Mouse (Mus musculus) midbrain, embryonic 10.5 days (tissue): ENCODE results near the gene Spaca3. TPM values are rescaled to one million over a fixed set of nuclear protein-coding genes. Genes with fewer than 3 reads are reported as not detected.

Experiments used
- DNase-seq: peaks from one replicate; pipeline ENCODE4 v3.0.0-alpha.2; 2017; ENCODE audit warnings: low spot score
- H3K27ac ChIP-seq: fragments of 300-500 bp; sonication (generic); replicated peaks from 2 replicates; pipeline ENCODE4 v1.5.1; 2016; ENCODE audit warnings: mild to moderate bottlenecking
- H3K27me3 ChIP-seq: fragments of 300-500 bp; sonication (generic); 2 replicates; pipeline ENCODE4 v1.6.1; 2016; ENCODE audit warnings: low read depth, mild to moderate bottlenecking; ENCODE audit not compliant: poor library complexity, severe bottlenecking
- H3K36me3 ChIP-seq: fragments of 300-500 bp; sonication (generic); 2 replicates; pipeline ENCODE4 v1.6.1; 2016; ENCODE audit warnings: mild to moderate bottlenecking, moderate library complexity
- H3K4me1 ChIP-seq: fragments of 300-500 bp; sonication (generic); 2 replicates; pipeline ENCODE4 v1.6.1; 2016
- H3K4me3 ChIP-seq: fragments of 300-500 bp; sonication (generic); 2 replicates; pipeline ENCODE4 v1.5.1; 2016; ENCODE audit warnings: mild to moderate bottlenecking, moderate library complexity
- H3K9me3 ChIP-seq: fragments of 300-500 bp; sonication (generic); replicated peaks from 2 replicates; pipeline ENCODE4 v1.6.1; 2016; ENCODE audit warnings: mild to moderate bottlenecking
- WGBS: fragments of 180-500 bp; shearing (Covaris S2); methylation state at CpG from one replicate; pipeline ENCODE4 v1.1.7; 2016; 5-methylcytosine and 5-hydroxymethylcytosine counted together
- polyA plus RNA-seq: library from polyadenylated mRNA; unstranded; fragments of >200 nt; fragmentation: Nextera tagmentation; extraction: Ambion mirVana; gene quantifications from 2 replicates; pipeline ENCODE4 v1.2.1, GENCODE M21; 2016

Spaca3 gene
- polyA plus RNA-seq, 1 experiment from 2014 or later = not detected

DNA sequence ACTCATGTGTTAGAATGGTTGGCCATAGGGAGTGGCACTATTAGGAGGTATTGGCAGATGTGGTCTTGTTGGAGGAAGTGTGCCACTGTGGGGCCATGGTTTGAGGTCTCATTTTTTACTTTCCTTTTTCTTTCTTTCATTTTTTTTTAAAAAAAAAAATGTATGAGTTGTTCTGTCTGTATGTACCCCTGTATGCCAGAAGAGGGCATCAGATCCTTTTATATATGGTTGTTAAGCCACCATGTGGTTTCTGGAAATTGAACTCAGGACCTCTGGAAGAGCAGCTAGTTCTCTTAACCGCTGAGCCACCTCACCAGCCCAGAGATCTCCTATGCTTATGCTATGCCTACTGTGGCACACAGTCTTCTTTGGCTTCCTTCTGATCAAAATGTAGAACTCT lies 19.4 kb upstream of the Spaca3 start:
- Histone ChIP-seq H3K27me3 (no peaks in the 10 kb centered on the region), H3K36me3 (no peaks in the 10 kb centered on the region), H3K4me1 (peaks cover 6% of the 10 kb centered on the region; the same call in 1 of the 2 replicates), H3K27ac (no peak overlapping the region), H3K9me3 (no peaks in the 10 kb centered on the region), H3K4me3 (no peak overlapping the region)
- DNase-seq = no peak
- WGBS = 78% methylated on average over 1 of the region's 1 CpGs

DNA sequence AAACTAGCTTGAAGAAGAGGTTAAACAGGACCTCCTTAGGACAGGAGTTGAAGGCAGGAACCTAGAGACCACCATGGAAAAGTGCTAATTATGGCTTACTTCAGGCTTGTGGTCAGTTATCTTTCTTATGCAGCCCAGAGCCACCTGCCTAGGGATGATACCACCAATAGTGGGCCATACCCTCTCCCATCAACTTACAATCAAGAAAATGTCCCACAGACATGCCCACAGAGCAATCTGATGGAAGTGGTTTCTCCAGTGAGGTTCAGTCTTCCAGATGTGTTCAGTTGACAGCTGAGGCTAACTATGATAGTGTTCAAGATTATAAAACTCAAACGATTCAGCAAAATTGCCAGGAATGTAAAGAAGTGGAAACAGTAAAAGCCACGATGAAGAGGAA lies 14.7 kb upstream of the Spaca3 start:
- H3K9me3 ChIP-seq = no peaks in the 10 kb centered on the region
- H3K36me3 ChIP-seq = no peaks in the 10 kb centered on the region
- peaks cover 13% of the 10 kb centered on the region for H3K4me1 ChIP-seq
- DNase-seq = no peak
- no peak overlapping the region for H3K27ac ChIP-seq
- no peak overlapping the region for H3K4me3 ChIP-seq
- WGBS = 86% methylated on average over 2 of the region's 2 CpGs
- no peaks in the 10 kb centered on the region for H3K27me3 ChIP-seq

DNA sequence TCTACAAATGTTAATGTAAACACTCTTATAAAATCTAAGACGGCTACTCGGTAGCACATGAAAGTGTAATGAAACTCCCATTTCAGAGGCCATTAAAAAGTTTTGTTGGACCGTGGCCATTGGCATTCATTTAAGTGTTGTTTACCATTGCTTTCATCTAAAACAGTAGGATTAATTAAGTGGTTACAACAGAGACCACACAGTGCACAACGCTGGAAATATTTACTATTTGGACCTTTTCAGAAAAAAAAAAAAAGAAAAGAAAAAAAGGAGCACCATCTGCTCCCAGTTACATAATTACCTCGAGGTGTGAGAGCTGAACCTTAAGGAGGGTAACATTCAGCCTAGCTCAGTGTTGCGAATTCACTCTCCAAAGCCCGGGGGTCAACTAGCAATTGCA lies 12.7 kb upstream of the Spaca3 start:
- Histone ChIP-seq H3K4me3 (no peak overlapping the region), H3K27ac (no peak overlapping the region), H3K36me3 (no peaks in the 10 kb centered on the region), H3K4me1 (peaks cover 13% of the 10 kb centered on the region), H3K27me3 (no peaks in the 10 kb centered on the region), H3K9me3 (no peaks in the 10 kb centered on the region)
- DNase-seq = no peak
- 68% methylated on average over 7 of the region's 7 CpGs for WGBS

DNA sequence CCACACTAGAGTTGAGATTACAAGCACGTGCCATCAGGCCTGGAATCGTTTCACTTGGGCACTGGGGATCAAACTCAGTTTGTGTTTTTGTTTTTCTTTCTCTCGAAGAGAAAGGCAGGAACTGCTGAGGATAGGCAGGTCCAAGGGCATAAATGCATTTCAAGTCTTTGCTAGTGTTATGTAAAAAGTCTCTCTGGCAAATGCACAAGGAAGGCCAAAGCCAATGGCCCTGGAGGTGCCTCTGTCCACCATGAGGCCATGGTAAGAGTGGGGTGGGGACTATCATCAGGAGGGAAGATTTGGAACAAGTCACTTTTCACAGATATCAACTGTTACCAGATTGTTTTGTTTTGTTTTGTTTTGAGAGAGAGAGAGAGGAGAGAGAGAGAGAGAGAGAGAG lies 12.1 kb upstream of the Spaca3 start:
- Histone ChIP-seq H3K4me1 (peaks cover 13% of the 10 kb centered on the region), H3K27me3 (no peaks in the 10 kb centered on the region), H3K36me3 (no peaks in the 10 kb centered on the region), H3K4me3 (no peak overlapping the region), H3K27ac (no peak overlapping the region), H3K9me3 (no peaks in the 10 kb centered on the region)
- no peak for DNase-seq
- 61% methylated on average over 3 of the region's 3 CpGs for WGBS

DNA sequence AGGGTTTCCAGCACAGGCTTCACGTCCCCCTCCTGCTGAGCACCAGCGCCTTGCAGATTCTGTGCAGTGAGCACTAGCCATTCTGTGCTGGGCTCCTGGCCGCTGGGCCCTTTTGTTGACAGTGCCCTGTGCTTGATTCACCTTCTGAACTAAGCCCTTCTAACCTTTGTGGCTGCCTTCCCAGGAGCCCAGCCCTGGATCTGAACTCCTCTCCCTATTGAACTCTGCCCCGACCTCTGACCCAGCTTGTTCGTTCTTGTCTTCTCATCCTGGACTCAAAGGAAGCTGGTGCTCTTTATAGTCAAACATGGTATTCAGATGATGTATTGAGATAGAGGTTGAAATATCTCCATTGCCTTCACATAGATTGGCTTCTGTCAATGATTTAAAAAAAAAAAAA lies 10.0 kb upstream of the Spaca3 start:
- WGBS = 44% methylated on average over 5 of the region's 5 CpGs
- H3K9me3 ChIP-seq = no peaks in the 10 kb centered on the region
- H3K4me1 ChIP-seq = peaks cover 13% of the 10 kb centered on the region
- no peaks in the 10 kb centered on the region for H3K27me3 ChIP-seq
- H3K4me3 ChIP-seq = no peak overlapping the region
- DNase-seq = no peak
- H3K27ac ChIP-seq = no peak overlapping the region
- no peaks in the 10 kb centered on the region for H3K36me3 ChIP-seq

DNA sequence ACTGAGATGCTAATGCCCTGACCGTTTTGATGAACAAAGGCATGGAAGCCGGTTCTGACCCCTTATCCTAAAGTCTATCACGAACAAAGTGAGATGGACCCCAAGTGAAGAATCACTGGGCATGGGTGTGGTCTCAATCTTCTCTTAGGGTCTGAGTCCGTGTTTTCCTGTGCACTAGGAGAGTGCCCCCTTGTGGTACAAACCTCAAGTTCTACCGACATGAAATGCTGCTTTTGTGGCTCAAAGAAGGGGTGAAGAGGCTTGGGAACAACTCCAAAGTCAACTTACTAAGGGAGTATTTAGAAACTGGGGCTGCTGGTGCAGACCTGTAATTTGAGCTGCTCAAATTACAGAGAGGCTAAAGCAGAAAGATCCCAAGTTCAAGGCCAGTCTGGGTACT lies 6.3 kb upstream of the Spaca3 start:
- Histone ChIP-seq H3K27ac (no peak overlapping the region), H3K9me3 (no peaks in the 10 kb centered on the region), H3K4me3 (no peak overlapping the region), H3K4me1 (peaks cover 16% of the 10 kb centered on the region), H3K36me3 (no peaks in the 10 kb centered on the region), H3K27me3 (no peaks in the 10 kb centered on the region)
- peak; percentile 22 for DNase-seq
- 44% methylated on average over 5 of the region's 5 CpGs for WGBS

DNA sequence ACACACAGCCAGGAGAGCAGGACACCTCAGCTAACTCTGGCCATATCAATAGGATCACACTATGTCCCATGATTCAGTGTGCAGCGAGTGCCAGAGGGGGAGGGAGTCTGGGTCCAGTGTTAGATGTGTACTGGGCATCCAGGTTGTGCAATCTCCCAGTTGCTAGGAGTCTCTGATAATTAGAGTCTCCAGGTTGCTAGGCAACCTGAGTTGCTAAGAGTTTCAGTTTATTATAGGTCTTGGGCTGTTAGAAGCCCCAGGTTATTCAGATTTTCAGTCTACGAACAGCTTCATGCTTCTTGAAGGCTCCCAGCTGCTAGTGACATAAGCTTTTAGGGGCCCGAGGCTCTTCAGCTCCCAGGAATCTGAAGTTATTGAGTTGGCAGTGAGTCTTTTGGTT lies 5.2 kb upstream of the Spaca3 start:
- WGBS = 74% methylated on average over 3 of the region's 3 CpGs
- no peak overlapping the region for H3K4me3 ChIP-seq
- DNase-seq = no peak
- H3K9me3 ChIP-seq = no peaks in the 10 kb centered on the region
- no peaks in the 10 kb centered on the region for H3K36me3 ChIP-seq
- H3K27me3 ChIP-seq = no peaks in the 10 kb centered on the region
- H3K4me1 ChIP-seq = peaks cover 12% of the 10 kb centered on the region
- no peak overlapping the region for H3K27ac ChIP-seq

DNA sequence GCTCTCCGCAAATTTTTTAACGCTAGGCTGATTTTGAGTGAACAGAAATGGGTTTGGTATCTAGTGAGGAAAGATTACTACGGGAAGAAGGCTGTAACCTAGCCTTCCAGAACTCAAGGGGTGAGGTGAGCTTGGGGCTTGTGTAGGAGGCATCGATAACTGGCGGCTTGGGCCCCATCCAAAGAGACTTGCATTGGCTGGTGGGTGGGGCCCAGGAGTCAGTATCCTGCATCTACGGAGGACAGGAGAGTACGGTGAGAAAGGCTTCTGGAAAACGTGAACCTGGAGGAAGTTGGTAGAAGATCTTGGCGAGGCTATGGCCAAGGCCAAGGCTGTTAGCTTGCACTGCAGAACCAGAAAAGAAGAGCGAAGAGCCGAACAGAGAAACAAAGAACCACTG lies 3.7 kb upstream of the Spaca3 start:
- WGBS = 88% methylated on average over 11 of the region's 11 CpGs
- Histone ChIP-seq H3K27me3 (no peaks in the 10 kb centered on the region), H3K4me1 (peaks cover 9% of the 10 kb centered on the region), H3K27ac (no peak overlapping the region), H3K4me3 (no peak overlapping the region), H3K9me3 (no peaks in the 10 kb centered on the region), H3K36me3 (no peaks in the 10 kb centered on the region)
- DNase-seq = no peak

DNA sequence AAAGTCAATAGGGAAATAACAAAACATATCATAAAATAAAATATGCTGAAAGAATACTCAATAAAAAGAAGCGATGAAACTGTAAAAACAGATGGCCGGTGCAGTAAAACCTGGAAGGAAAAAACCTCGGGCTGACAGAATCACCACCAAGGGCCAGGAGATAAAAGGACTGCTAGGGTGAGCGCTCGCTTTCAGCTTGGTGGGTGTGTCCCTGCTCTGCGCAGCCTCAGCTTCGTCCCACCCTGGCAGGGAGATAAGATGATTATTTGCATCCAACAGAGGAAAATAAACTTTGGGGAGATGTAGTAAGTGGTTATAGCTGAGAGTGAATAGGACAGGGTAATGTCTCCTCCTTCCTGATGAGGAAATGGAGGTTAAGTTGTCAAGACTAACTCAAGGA lies 3.3 kb upstream of the Spaca3 start:
- H3K9me3 ChIP-seq = no peaks in the 10 kb centered on the region
- no peaks in the 10 kb centered on the region for H3K36me3 ChIP-seq
- H3K27ac ChIP-seq = no peak overlapping the region
- WGBS = 62% methylated on average over 7 of the region's 7 CpGs
- H3K4me1 ChIP-seq = peaks cover 9% of the 10 kb centered on the region
- DNase-seq = no peak
- no peaks in the 10 kb centered on the region for H3K27me3 ChIP-seq
- H3K4me3 ChIP-seq = no peak overlapping the region

DNA sequence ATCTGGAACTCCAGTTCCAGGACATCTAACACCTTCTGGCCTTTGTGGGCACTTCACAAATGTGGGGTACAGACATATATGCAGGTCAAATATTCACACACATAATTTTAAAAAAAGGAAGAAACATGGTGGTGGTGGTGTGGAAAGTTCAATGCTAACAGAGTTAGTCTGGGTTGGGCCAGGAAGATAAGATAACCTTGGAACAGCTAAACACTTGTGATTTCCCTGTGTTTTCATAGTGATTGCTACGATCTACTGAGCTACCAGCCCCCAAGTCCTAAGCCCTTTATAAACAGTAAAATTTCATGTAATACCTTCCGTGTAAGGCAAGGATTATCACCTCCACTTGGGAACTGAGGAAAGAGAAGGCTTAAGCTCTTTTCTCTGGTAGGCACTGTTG lies 1.3 kb upstream of the Spaca3 start:
- DNase-seq = no peak
- 82% methylated on average over 2 of the region's 2 CpGs for WGBS
- H3K4me3 ChIP-seq = no peak overlapping the region
- no peaks in the 10 kb centered on the region for H3K9me3 ChIP-seq
- H3K36me3 ChIP-seq = no peaks in the 10 kb centered on the region
- H3K27me3 ChIP-seq = no peaks in the 10 kb centered on the region
- H3K4me1 ChIP-seq = peaks cover 9% of the 10 kb centered on the region
- H3K27ac ChIP-seq = no peak overlapping the region

DNA sequence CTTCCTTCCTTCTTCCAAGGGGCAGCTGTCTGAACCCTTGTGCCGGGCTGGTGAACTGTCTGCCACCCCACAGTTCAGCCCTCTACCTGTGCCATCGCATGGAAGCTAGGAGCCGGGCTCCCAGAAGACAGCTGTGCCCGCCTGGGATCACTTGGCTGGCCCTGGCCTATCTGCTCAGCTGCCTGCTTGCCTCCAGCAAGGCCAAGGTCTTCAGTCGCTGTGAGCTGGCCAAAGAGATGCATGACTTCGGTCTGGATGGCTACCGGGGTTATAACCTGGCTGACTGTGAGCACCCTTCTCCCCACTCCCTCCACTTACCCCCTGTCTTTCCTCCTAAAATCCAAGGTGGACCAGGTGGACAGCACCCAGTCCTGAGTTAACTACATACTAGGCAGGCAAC lies 4.8 kb downstream of the Spaca3 start:
- WGBS = 91% methylated on average over 7 of the region's 7 CpGs
- Histone ChIP-seq H3K4me1 (no peaks in the 10 kb centered on the region; the same call in 1 of the 2 replicates), H3K27ac (no peak overlapping the region), H3K4me3 (no peak overlapping the region), H3K27me3 (no peaks in the 10 kb centered on the region), H3K9me3 (no peaks in the 10 kb centered on the region), H3K36me3 (no peaks in the 10 kb centered on the region)
- DNase-seq = no peak

DNA sequence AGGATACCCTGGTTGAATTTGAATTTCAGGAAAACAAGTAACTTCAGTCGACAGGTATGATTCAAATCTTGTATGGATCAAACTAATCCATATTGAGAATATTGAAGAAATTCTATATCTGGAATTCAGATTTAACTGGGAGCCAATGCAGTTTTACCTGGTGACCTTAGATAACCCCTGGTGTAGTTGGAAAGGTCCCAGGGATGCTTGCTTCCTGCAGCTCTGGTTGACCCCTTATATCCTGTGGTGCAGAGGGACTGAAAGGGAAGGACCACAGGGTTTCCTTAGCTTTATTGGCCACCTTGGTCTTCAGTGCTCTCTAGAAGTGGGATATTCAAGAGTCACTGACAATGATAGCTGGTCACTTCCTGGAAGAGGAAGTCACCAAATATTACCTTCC lies 9.9 kb downstream of the Spaca3 start:
- no peaks in the 10 kb centered on the region for H3K9me3 ChIP-seq
- no peaks in the 10 kb centered on the region for H3K36me3 ChIP-seq
- no peak overlapping the region for H3K27ac ChIP-seq
- 94% methylated on average over 1 of the region's 1 CpGs for WGBS
- no peaks in the 10 kb centered on the region; the same call in 1 of the 2 replicates for H3K4me1 ChIP-seq
- H3K4me3 ChIP-seq = no peak overlapping the region
- no peaks in the 10 kb centered on the region for H3K27me3 ChIP-seq
- DNase-seq = no peak

DNA sequence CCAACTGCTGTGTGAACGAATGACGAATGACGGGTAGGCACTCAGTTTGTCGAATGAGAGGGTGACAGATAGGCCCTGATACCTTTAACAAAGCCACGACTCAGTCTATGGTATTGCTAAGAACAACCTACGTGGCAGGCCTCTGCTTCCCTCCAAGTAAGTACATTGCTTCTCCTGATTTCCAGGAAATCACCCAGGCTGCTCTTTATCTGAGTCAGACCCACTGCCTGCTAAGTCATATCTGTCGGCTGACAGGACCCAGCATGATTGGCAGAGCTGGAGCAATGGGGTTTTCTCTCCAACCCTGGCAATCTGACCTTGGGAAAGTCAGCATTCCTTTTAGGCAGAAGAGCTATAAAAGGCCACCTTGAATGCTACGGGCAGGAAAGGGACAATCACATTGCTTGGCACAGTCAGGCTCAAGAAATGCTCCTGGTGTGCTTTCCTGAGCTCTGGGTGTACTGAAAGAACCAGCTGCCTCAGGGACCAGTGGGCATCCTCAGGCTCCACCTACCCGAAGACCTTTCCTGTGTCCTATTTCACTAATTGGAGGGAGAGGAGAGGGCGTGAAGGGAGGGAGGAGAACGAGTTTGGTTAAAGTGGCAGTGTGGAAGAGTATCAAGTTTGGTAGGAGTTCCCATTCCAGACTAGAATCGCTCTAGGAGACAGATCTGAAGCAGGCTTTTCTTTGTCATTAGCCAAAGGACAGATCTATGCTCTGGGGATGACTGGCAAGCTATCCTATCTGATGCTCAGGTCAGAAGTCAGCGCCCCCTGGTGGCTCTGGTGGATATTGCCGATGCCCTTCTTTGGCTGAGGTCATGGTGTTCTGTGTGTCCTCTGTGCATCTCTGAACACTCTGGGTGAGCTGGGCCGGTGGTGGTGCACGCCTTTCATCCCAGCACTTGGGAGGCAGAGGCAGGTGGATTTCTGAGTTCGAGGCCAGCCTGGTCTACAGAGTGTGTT lies 14.6 kb downstream of the Spaca3 start:
- WGBS = 73% methylated on average over 17 of the region's 17 CpGs
- Histone ChIP-seq H3K27ac (no peak overlapping the region), H3K36me3 (no peaks in the 10 kb centered on the region), H3K9me3 (no peaks in the 10 kb centered on the region), H3K4me3 (no peak overlapping the region), H3K4me1 (no peaks in the 10 kb centered on the region), H3K27me3 (no peaks in the 10 kb centered on the region)
- DNase-seq = peak; percentile 80
